Mouse (Mus musculus) midbrain, postnatal 0 days (tissue): ENCODE measurements around the gene Arhgef3. TPM values are rescaled to one million over a fixed set of nuclear protein-coding genes. Genes with fewer than 3 reads are reported as not detected.

Experiments used
- ATAC-seq: fragments of 200-750 bp; cut with Nextera tagmentation; 2 replicates; pipeline ENCODE4 v1.8.0; 2017; ENCODE audit warnings: moderate number of reproducible peaks, mild to moderate bottlenecking, moderate TSS enrichment, moderate library complexity; ENCODE audit not compliant: low FRiP score
- DNase-seq: peaks from one replicate; pipeline ENCODE4 v3.0.0-alpha.2; 2015; ENCODE audit warnings: low spot score
- H3K27ac ChIP-seq: fragments of 300-500 bp; sonication (generic); 2 replicates; pipeline ENCODE4 v1.5.1; 2014; ENCODE audit warnings: low read depth, mild to moderate bottlenecking, low read length, mixed read lengths
- H3K27me3 ChIP-seq: fragments of 300-500 bp; sonication (generic); 2 replicates; pipeline ENCODE4 v1.6.1; 2014; ENCODE audit warnings: low read length, control low read depth, mixed read lengths; ENCODE audit not compliant: insufficient read depth
- H3K36me3 ChIP-seq: fragments of 300-500 bp; sonication (generic); 2 replicates; pipeline ENCODE4 v1.6.1; 2014; ENCODE audit warnings: low read length, control low read depth, mixed read lengths; ENCODE audit not compliant: insufficient read depth
- H3K4me1 ChIP-seq: fragments of 300-500 bp; sonication (generic); 2 replicates; pipeline ENCODE4 v1.6.1; 2014; ENCODE audit warnings: mild to moderate bottlenecking, control low read depth, antibody characterized with exemption, low read length, mixed read lengths; ENCODE audit not compliant: insufficient read depth
- H3K4me2 ChIP-seq: fragments of 300-500 bp; sonication (generic); 2 replicates; pipeline ENCODE4 v1.6.1; 2014; ENCODE audit warnings: low read depth, mild to moderate bottlenecking, low read length, mixed read lengths; ENCODE audit not compliant: poor library complexity, severe bottlenecking
- H3K4me3 ChIP-seq: fragments of 300-500 bp; sonication (generic); 2 replicates; pipeline ENCODE4 v1.5.1; 2014; ENCODE audit warnings: low read depth, mild to moderate bottlenecking, low read length, moderate library complexity
- H3K9ac ChIP-seq: fragments of 300-500 bp; sonication (generic); replicated peaks from 2 replicates; pipeline ENCODE4 v1.6.1; 2014; ENCODE audit warnings: mild to moderate bottlenecking, low read length, moderate library complexity, mixed read lengths; ENCODE audit not compliant: poor library complexity, severe bottlenecking
- H3K9me3 ChIP-seq: fragments of 300-500 bp; sonication (generic); 2 replicates; pipeline ENCODE4 v1.6.1; 2016; ENCODE audit warnings: low read length, control low read depth
- CTCF ChIP-seq: IDR thresholded peaks from 2 replicates; pipeline ENCODE4 v1.5.1; 2016; ENCODE audit warnings: antibody characterized with exemption, mild to moderate bottlenecking
- WGBS: fragments of 180-500 bp; shearing (Covaris S2); extraction: QIAGEN DNeasy Blood & Tissue Kit; methylation state at CpG from one replicate; pipeline ENCODE4 v1.1.7; 2014; 5-methylcytosine and 5-hydroxymethylcytosine counted together
- polyA plus RNA-seq: library from polyadenylated mRNA; unstranded; fragments of >200 nt; fragmentation: Nextera tagmentation; extraction: Ambion mirVana; gene quantifications from 2 replicates; pipeline ENCODE4 v1.2.1, GENCODE M21; 2015
- total RNA-seq: library from RNA; depleted of rRNA; stranded (reverse); fragments of >200 nt; gene quantifications from 2 replicates; pipeline ENCODE4 v1.2.3, GENCODE M21; 2014

Gene Arhgef3
- total and polyA plus RNA-seq, 2 experiments from 2014 or later: 13.3 to 17.0 TPM

DNA sequence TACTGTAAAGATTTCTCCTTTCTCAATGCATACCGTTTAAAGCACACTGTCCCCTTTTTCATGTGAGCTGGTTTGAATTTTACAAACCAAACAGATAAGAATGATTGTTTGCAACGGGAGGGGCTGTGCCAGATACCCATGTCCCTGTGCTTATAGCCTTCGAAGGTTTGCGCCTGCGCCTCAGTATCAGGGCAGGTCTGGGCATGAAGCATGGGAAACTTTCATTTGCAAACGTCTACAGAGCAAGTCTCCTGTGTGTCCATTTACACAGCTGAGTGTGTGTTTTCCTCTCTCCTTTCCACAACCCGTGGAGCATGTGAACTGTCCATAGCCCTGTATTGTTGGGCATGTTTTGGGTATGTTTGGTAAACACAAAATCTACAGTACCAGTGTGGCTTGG, 281.7 kb downstream of the Arhgef3 start:
- H3K4me2 ChIP-seq: no peak overlapping the region
- WGBS: 79% methylated on average over 7 of the region's 7 CpGs

GRCm38 (mm10) chr14:27397526-27397925, 282.8 kb downstream of the Arhgef3 start:
- H3K9ac ChIP-seq: no peak overlapping the region
- H3K4me3 ChIP-seq: no peak overlapping the region
- TF ChIP-seq CTCF: no peak
- no peak for ATAC-seq
- no peak overlapping the region for H3K27ac ChIP-seq
- peaks cover 11% of the 10 kb centered on the region; the same call in 1 of the 2 replicates for H3K36me3 ChIP-seq
- 69% methylated on average over 6 of the region's 6 CpGs for WGBS
- peak; percentile 23 for DNase-seq
- no peaks in the 10 kb centered on the region for H3K9me3 ChIP-seq
- H3K4me1 ChIP-seq: no peaks in the 10 kb centered on the region
- no peak overlapping the region for H3K4me2 ChIP-seq
- H3K27me3 ChIP-seq: no peaks in the 10 kb centered on the region

More for the DNA sequence above, 281.7 kb downstream of the Arhgef3 start:
- H3K9ac ChIP-seq: no peak overlapping the region
- H3K4me3 ChIP-seq: no peak overlapping the region
- TF ChIP-seq CTCF: no peak
- H3K36me3 ChIP-seq: no peaks in the 10 kb centered on the region
- H3K27me3 ChIP-seq: no peaks in the 10 kb centered on the region
- no peak for DNase-seq
- H3K9me3 ChIP-seq: no peaks in the 10 kb centered on the region
- H3K4me1 ChIP-seq: no peaks in the 10 kb centered on the region
- no peak overlapping the region for H3K27ac ChIP-seq
- ATAC-seq: no peak

DNA sequence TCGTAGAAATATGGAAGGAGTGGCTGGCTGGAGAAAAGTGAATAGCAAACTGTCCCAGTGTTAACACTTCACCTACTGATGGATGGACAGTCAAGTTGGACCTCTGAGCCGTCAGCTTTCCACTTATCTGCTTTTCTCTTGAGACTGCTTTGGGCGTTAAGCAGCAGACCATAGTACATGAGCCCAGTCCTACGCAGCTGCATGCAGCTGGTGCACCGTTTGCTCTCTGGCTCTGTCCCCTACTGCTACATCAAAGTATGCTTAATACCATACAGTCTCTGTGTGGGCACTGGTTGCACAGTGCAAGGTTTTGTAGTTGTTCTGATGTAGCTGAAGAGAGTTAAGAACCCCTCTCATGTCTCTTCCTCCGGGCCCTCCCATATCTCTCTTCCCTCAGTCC, 285.8 kb downstream of the Arhgef3 start:
- no peak for TF ChIP-seq CTCF
- 91% methylated on average over 6 of the region's 6 CpGs for WGBS

GRCm38 (mm10) chr14:27401717-27402278, 287.1 kb downstream of the Arhgef3 start:
- no peaks in the 10 kb centered on the region for H3K27me3 ChIP-seq
- no peak for TF ChIP-seq CTCF
- H3K27ac ChIP-seq: no peak overlapping the region
- DNase-seq (no peak), ATAC-seq (no peak)
- H3K4me3 ChIP-seq: no peak overlapping the region
- H3K4me1 ChIP-seq: no peaks in the 10 kb centered on the region
- peaks cover 18% of the 10 kb centered on the region; the same call in 1 of the 2 replicates for H3K36me3 ChIP-seq
- no peak overlapping the region for H3K4me2 ChIP-seq
- H3K9ac ChIP-seq: no peak overlapping the region
- 87% methylated on average over 12 of the region's 12 CpGs for WGBS
- H3K9me3 ChIP-seq: no peaks in the 10 kb centered on the region

More for the DNA sequence above, 285.8 kb downstream of the Arhgef3 start:
- no peak overlapping the region for H3K9ac ChIP-seq
- ATAC-seq: no peak
- H3K27ac ChIP-seq: no peak overlapping the region
- H3K27me3 ChIP-seq: no peaks in the 10 kb centered on the region
- H3K9me3 ChIP-seq: no peaks in the 10 kb centered on the region
- peaks cover 18% of the 10 kb centered on the region; the same call in 1 of the 2 replicates for H3K36me3 ChIP-seq
- no peak for DNase-seq
- no peak overlapping the region for H3K4me3 ChIP-seq
- H3K4me2 ChIP-seq: no peak overlapping the region
- H3K4me1 ChIP-seq: no peaks in the 10 kb centered on the region

DNA sequence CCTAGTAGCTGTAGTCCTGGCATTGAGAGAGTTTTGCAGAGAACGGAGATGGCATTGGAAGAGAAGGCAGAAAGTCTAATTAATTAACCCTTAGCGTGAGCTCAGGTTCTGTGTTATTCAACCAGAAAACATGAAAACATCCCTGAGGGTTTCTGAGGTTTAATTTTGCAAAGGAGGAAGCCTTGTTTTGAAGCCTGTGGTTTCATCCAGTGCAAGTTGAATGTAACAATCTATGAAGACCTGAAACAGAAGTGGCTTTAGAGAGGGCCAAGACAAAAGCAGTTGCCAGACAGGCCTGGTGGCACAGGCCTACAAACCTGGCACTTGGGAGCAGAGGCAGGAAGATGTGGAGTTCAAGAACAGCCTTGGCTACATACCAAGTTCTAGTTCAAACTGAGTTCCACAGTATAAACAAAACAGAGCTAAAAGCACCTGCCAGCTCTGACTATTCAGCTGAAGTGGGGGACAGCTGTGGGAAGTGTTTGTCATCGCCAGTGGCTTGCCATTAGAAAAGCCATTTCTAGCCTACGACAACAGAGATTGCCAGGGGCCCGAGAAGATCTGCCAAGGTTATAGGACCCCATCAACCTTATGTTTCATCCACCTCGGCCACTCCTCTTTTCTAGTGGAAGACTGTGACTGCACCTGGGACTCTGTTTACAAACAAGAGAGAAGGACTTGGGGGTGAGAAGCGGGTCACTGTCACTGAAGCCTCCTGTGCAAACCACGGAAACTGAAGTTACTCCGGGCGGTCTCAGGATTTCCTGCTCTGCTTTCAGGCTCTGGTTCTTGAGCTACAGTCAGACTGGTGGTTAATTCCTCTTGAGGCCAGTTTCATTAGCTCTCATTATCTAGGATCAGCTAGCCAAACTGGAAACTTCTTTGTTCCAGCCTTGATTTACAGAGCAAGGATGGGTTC, 287.9 kb downstream of the Arhgef3 start:
- Histone ChIP-seq H3K27me3 (no peaks in the 10 kb centered on the region), H3K27ac (no peak overlapping the region), H3K9me3 (no peaks in the 10 kb centered on the region), H3K4me3 (no peak overlapping the region), H3K4me2 (no peak overlapping the region), H3K36me3 (peaks cover 18% of the 10 kb centered on the region; the same call in 1 of the 2 replicates), H3K9ac (no peak overlapping the region), H3K4me1 (no peaks in the 10 kb centered on the region)
- no peak for TF ChIP-seq CTCF
- 80% methylated on average over 10 of the region's 10 CpGs for WGBS
- ATAC-seq (no peak), DNase-seq (no peak)

DNA sequence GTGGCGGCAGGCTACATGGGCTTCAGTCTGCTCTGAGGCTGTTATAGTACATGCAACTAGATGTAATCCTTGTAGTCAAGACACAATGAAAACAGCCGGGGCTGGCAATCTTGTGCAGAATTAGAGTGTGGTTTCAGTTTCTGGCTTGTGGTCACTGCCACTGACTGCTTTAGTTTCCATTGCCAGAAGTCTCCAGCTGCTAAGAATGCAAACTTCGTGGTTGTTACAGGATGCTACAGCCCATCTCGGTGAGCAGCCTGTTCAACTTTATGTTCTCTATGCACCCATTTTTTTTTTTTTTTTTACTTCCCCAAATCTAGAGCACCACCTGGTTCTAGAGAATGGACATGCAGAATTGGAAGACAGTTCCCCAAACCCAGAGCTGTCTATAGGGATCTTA, 290.8 kb downstream of the Arhgef3 start:
- no peak overlapping the region for H3K27ac ChIP-seq
- H3K27me3 ChIP-seq: no peaks in the 10 kb centered on the region
- H3K4me2 ChIP-seq: no peak overlapping the region
- DNase-seq: no peak
- no peaks in the 10 kb centered on the region for H3K4me1 ChIP-seq
- WGBS: 88% methylated on average over 4 of the region's 4 CpGs
- no peak for ATAC-seq
- no peaks in the 10 kb centered on the region for H3K9me3 ChIP-seq
- peaks cover 18% of the 10 kb centered on the region; the same call in 1 of the 2 replicates for H3K36me3 ChIP-seq
- no peak overlapping the region for H3K4me3 ChIP-seq
- TF ChIP-seq CTCF: no peak
- no peak overlapping the region for H3K9ac ChIP-seq
